Mouse (Mus musculus) CH12.LX (cell line): ENCODE data around the gene Gm20388.

Experiments used
- BHLHE40 ChIP-seq: IDR thresholded peaks from 2 replicates; pipeline ENCODE4 v1.6.1; 2011; ENCODE audit warnings: mild to moderate bottlenecking, low read depth, low read length, improper control_type of control experiment
- CHD1 ChIP-seq: IDR thresholded peaks from 2 replicates; pipeline ENCODE4 v1.6.1; 2012; ENCODE audit warnings: low read depth, low read length, improper control_type of control experiment, inconsistent platforms
- CTCF ChIP-seq, 2 experiments: IDR thresholded peaks in 1 of 2; conservative IDR thresholded peaks in 1 of 2; 2 replicates each; pipeline ENCODE4 v1.5.1; 2011 to 2012; ENCODE audit warnings: low read depth in 2 of 2, low read length in 2 of 2, improper control_type of control experiment in 1 of 2, inconsistent platforms in 1 of 2, mild to moderate bottlenecking in 1 of 2, moderate library complexity in 1 of 2
- EP300 ChIP-seq: IDR thresholded peaks from 2 replicates; pipeline ENCODE4 v1.6.1; 2011; ENCODE audit warnings: low read length, improper control_type of control experiment
- IRF4 ChIP-seq: IDR thresholded peaks from 2 replicates; pipeline ENCODE4 v1.6.1; 2014; ENCODE audit warnings: low read depth, mild to moderate bottlenecking, inconsistent platforms, low read length, improper control_type of control experiment
- PAX5 ChIP-seq: IDR thresholded peaks from 2 replicates; pipeline ENCODE4 v1.6.1; 2012; ENCODE audit warnings: low read length, inconsistent platforms, mixed read lengths
- RCOR1 ChIP-seq: conservative IDR thresholded peaks from 2 replicates; pipeline ENCODE4 v1.6.1; 2012; ENCODE audit warnings: low read depth, mild to moderate bottlenecking, inconsistent platforms, low read length, improper control_type of control experiment
- USF1 ChIP-seq: IDR thresholded peaks from 2 replicates; pipeline ENCODE4 v1.6.1; 2014; ENCODE audit warnings: low read depth, mild to moderate bottlenecking, inconsistent platforms, low read length, improper control_type of control experiment

DNA sequence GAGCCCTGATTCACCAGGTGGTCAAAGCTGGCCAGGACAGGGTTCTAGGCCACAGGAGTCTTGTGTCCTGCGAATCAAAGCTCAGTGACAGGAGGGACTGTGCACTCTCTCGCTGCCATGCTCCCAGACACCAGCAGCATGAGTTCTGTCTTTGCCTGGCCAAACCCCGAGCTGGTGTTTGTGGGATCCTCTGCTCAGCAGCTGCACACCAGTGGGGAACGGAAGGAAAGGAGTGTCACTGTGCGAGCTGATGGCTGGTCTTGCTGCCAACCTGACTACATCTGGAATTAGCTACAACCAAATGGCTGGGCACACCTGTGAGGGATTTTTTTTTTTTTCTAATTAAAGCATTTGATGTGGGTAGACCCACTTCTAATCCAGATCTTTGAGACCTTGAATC, 2560.1 kb downstream of the Gm20388 start:
- no peak for TF ChIP-seq USF1
- no peak for TF ChIP-seq EP300
- TF ChIP-seq CHD1 = no peak
- TF ChIP-seq IRF4 = no peak
- TF ChIP-seq RCOR1 = no peak
- no peak for TF ChIP-seq CTCF (conservative IDR thresholded peaks at IDR 0.05 in 1 of 2, IDR thresholded peaks at IDR 0.05 in 1 of 2; ENCODE audit: low read depth in 2 of 2, low read length in 2 of 2)
- no peak for TF ChIP-seq BHLHE40
- TF ChIP-seq PAX5 = no peak
